Mouse (Mus musculus) embryonic facial prominence, embryonic 12.5 days (tissue): ENCODE results near the gene Gfm2. TPM values are rescaled to one million over a fixed set of nuclear protein-coding genes. Genes with fewer than 3 reads are reported as not detected.

Experiments used
- polyA plus RNA-seq: library from polyadenylated mRNA; unstranded; fragments of >200 nt; fragmentation: Nextera tagmentation; extraction: Ambion mirVana; gene quantifications from 2 replicates; pipeline ENCODE4 v1.2.1, GENCODE M21; 2016

The Gfm2 gene
- polyA plus RNA-seq, 1 experiment from 2014 or later = 36.2 TPM

Other genes starting within 250 kb of the Gfm2 start
- gene Gcnt4, start 213.2 kb upstream of the Gfm2 start, polyA plus RNA-seq = 0.22 and 0.23 TPM in 2 replicates
- gene 1700029F12Rik, start 103.6 kb upstream of the Gfm2 start, polyA plus RNA-seq = not detected in 2 replicates
- 5.5 and 7.3 TPM in 2 replicates for gene Fam169a, start 70.7 kb upstream of the Gfm2 start, polyA plus RNA-seq
- gene Gm6169, start 38.7 kb upstream of the Gfm2 start, polyA plus RNA-seq = 0.71 and 1.9 TPM in 2 replicates
- gene Nsa2, start within 50 bp of the Gfm2 start, polyA plus RNA-seq = 61.1 and 66.6 TPM in 2 replicates
- 28.8 and 29.8 TPM in 2 replicates for gene Hexb, start 60.4 kb downstream of the Gfm2 start, polyA plus RNA-seq
- gene Enc1, start 103.2 kb downstream of the Gfm2 start, polyA plus RNA-seq = 7.8 and 8.0 TPM in 2 replicates